Mouse (Mus musculus) liver, embryonic 14.5 days (tissue): ENCODE data around the gene Mindy4.

Experiments
- CTCF ChIP-seq: IDR thresholded peaks from 2 replicates; pipeline ENCODE4 v1.5.1; 2016; ENCODE audit warnings: antibody characterized with exemption, low read depth, control low read depth
- EP300 ChIP-seq: IDR thresholded peaks from 2 replicates; pipeline ENCODE4 v1.6.1; 2016; ENCODE audit warnings: antibody characterized with exemption, low read depth

GRCm38 (mm10) chr6:55203931-55204330 lies 748 bp downstream of the Mindy4 start:
- TF ChIP-seq CTCF: no peak
- TF ChIP-seq EP300: no peak
